Mouse (Mus musculus) C2C12 (cell line): ENCODE measurements at regions not wholly inside any gene's neighbourhood (a gene's known extent, or its start where the extent isn't known, plus 50 kb on each side); places are given as distances from the start of the nearest gene placed in this dataset.

ENCODE experiments used
- H3K27me3 ChIP-seq: one replicate; pipeline ENCODE4 v1.6.1; 2011; ENCODE audit not compliant: control insufficient read depth, insufficient read depth, insufficient read length
- H3K36me3 ChIP-seq: one replicate; pipeline ENCODE4 v1.6.1; 2011; ENCODE audit not compliant: control insufficient read depth, insufficient read depth
- H3K4me3 ChIP-seq: one replicate; pipeline ENCODE4 v1.5.1; 2011; ENCODE audit warnings: mild to moderate bottlenecking, control low read depth; ENCODE audit not compliant: poor library complexity, insufficient read depth, severe bottlenecking
- H3K79me2 ChIP-seq: one replicate; pipeline ENCODE4 v1.6.1; 2011; ENCODE audit not compliant: control insufficient read depth, insufficient read depth
- H3K79me3 ChIP-seq: one replicate; pipeline ENCODE4 v1.6.1; 2011; ENCODE audit warnings: low read depth, control low read depth
- H3ac ChIP-seq: one replicate; pipeline ENCODE3; 2011; ENCODE audit warnings: low read depth; ENCODE audit not compliant: control insufficient read depth, insufficient read length
- CEBPB ChIP-seq: IDR thresholded peaks from one replicate; pipeline ENCODE4 v1.6.1; 2011; ENCODE audit warnings: low read depth, mild to moderate bottlenecking, control low read depth, moderate library complexity
- CTCF ChIP-seq: IDR thresholded peaks from one replicate; pipeline ENCODE4 v1.5.1; 2011; ENCODE audit not compliant: control insufficient read depth, insufficient read depth, insufficient read length
- FOSL1 ChIP-seq: IDR thresholded peaks from one replicate; pipeline ENCODE4 v1.8.0; 2011; ENCODE audit warnings: mild to moderate bottlenecking, low read length; ENCODE audit not compliant: poor library complexity, insufficient read depth, severe bottlenecking
- MAX ChIP-seq: IDR thresholded peaks from one replicate; pipeline ENCODE4 v1.6.1; 2011; ENCODE audit warnings: mild to moderate bottlenecking, control low read depth
- MYOD1 ChIP-seq: IDR thresholded peaks from one replicate; pipeline ENCODE4 v1.6.1; 2011; ENCODE audit warnings: low read depth; ENCODE audit not compliant: control insufficient read depth, insufficient read length
- MYOG ChIP-seq: IDR thresholded peaks from one replicate; pipeline ENCODE4 v1.6.1; 2011; ENCODE audit not compliant: control insufficient read depth, insufficient read length; ENCODE audit errors: extremely low read depth
- USF1 ChIP-seq: IDR thresholded peaks from one replicate; pipeline ENCODE4 v1.6.1; 2011; ENCODE audit warnings: low read depth, mild to moderate bottlenecking, control low read depth, moderate library complexity

DNA sequence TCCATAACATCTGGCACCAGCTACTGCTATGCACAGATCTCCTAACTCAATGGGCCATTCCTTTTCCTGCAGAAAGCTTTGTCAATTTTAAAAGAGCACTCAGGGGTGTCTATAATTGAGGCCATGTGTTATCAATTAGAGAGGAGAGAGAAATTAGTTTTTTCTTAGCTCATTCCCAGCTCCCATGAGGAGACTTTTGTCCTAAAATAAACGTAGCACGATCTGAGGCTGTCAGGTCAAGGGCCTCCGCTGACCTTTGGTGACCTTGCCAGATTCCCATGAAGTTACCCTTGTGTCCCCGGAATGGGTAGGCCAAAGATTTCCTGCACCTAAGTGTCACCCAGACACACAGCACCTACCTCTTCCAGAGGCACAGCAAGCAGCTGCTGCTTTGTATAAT lies 130.3 kb upstream of the Gm17728 start:
- Histone ChIP-seq H3K79me2 (no peaks in the 10 kb centered on the region), H3K27me3 (no peaks in the 10 kb centered on the region), H3K79me3 (no peaks in the 10 kb centered on the region), H3K36me3 (no peaks in the 10 kb centered on the region), H3ac (no peak overlapping the region), H3K4me3 (no peak overlapping the region)
- TF ChIP-seq CEBPB, result no peak
- TF ChIP-seq FOSL1, result no peak
- TF ChIP-seq MYOG, result no peak
- TF ChIP-seq USF1, result no peak
- TF ChIP-seq MAX, result no peak
- no peak for TF ChIP-seq MYOD1
- no peak for TF ChIP-seq CTCF

DNA sequence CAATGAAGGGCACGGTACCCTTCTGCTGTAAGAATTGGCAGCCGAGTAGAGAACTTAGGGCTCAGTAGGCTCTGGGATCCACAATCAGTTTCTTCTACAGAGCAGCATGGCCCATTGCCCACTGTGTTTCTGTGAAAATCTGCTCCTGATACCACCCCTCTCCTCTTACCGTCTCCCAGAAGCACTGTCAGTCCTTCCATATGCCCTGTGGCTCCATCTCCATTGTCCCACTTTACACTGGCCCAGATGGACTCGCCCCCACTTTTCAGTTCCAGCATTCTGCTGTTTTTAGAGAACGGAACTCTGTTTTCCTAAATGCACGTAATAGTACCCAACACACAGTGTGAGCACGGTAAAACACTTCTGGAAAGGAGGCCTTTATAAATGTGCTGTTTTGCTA lies 129.6 kb upstream of the Gm17728 start:
- no peak overlapping the region for H3K4me3 ChIP-seq
- no peaks in the 10 kb centered on the region for H3K27me3 ChIP-seq
- H3ac ChIP-seq, result no peak overlapping the region
- no peaks in the 10 kb centered on the region for H3K79me2 ChIP-seq
- H3K79me3 ChIP-seq, result no peaks in the 10 kb centered on the region
- no peaks in the 10 kb centered on the region for H3K36me3 ChIP-seq
- TF ChIP-seq FOSL1 (no peak), MYOD1 (no peak), USF1 (no peak), MAX (no peak), CTCF (no peak), CEBPB (no peak), MYOG (no peak)

GRCm38 (mm10) chr17:9296371-9296770 lies 125.5 kb upstream of the Gm17728 start:
- Histone ChIP-seq H3K79me3 (no peaks in the 10 kb centered on the region), H3K79me2 (no peaks in the 10 kb centered on the region), H3K36me3 (no peaks in the 10 kb centered on the region), H3K4me3 (no peak overlapping the region), H3K27me3 (no peaks in the 10 kb centered on the region), H3ac (no peak overlapping the region)
- TF ChIP-seq CEBPB (no peak), FOSL1 (no peak), MYOD1 (no peak), MAX (no peak), CTCF (no peak), USF1 (no peak), MYOG (no peak)

DNA sequence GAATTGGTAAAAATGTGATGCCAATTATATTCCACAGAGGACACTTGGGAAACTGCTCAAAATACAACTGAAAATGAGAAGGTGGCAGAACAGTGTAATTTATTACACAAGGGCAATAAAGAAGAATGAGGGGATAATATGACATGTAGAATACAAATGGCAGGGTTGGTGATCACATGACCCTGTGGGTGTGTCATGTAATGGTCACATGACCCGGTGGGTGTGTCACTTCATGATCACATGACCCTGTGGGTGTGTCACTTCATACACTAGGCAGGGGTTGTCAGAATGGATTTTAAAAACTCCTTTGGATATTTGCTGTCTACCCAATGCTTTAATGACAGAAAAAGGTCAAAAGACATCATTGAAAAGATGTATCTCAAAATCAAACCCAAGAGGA lies 123.6 kb upstream of the Gm17728 start:
- no peak overlapping the region for H3K4me3 ChIP-seq
- TF ChIP-seq USF1 (peak; percentile 72), MAX (no peak)
- no peaks in the 10 kb centered on the region for H3K79me3 ChIP-seq
- H3K36me3 ChIP-seq, result no peaks in the 10 kb centered on the region
- no peak overlapping the region for H3ac ChIP-seq
- H3K79me2 ChIP-seq, result no peaks in the 10 kb centered on the region
- no peaks in the 10 kb centered on the region for H3K27me3 ChIP-seq

DNA sequence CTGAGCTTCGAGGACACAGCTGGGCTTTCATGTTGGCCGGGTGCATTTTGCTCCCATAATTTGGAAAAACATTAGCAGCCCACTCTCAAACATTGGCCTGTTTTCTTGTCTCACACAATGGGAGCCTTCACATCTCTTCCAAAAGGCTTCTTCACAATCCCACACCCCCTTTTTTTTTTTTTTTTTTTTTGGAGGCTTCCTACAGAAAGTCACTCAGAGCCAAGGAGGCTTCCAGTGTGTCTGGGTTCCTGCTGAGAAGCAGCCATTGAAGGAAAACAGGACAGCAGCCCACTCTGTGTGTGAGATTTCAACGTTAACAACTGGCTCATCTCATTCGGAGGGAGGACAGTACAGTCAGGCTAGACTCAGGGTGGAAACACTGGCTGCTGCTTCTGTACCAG lies 120.8 kb upstream of the Gm17728 start:
- no peaks in the 10 kb centered on the region for H3K36me3 ChIP-seq
- no peaks in the 10 kb centered on the region for H3K27me3 ChIP-seq
- no peaks in the 10 kb centered on the region for H3K79me2 ChIP-seq
- no peak overlapping the region for H3ac ChIP-seq
- H3K4me3 ChIP-seq, result no peak overlapping the region
- H3K79me3 ChIP-seq, result no peaks in the 10 kb centered on the region
- TF ChIP-seq CEBPB (no peak), USF1 (no peak), FOSL1 (no peak), MYOD1 (no peak), CTCF (no peak), MYOG (no peak), MAX (no peak)

DNA sequence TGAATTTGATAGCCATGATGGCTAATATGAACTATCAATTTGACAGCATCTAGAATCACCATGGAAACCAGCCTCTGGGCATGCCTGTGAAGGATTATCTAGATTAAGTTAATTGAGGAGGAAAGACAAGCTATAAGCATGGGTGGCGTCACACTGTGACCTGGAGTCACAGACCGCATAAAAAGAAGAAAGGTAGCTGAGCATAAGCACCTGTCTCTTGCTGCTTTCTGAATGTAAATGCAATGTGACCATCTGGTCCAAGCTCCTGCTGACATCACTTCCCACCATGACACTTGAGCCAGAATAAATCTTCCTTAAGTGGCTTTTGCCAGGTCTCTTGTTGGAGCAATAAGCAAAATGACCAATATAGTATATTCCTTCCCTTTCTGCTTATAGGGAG lies 113.4 kb upstream of the Gm17728 start:
- Histone ChIP-seq H3K79me2 (no peaks in the 10 kb centered on the region), H3ac (no peak overlapping the region), H3K4me3 (no peak overlapping the region), H3K79me3 (no peaks in the 10 kb centered on the region), H3K36me3 (no peaks in the 10 kb centered on the region), H3K27me3 (no peaks in the 10 kb centered on the region)
- no peak for TF ChIP-seq USF1
- TF ChIP-seq MAX, result no peak
- no peak for TF ChIP-seq FOSL1
- no peak for TF ChIP-seq MYOD1
- TF ChIP-seq CEBPB, result no peak
- no peak for TF ChIP-seq MYOG
- no peak for TF ChIP-seq CTCF
